Mouse (Mus musculus) inflammation-experienced regulatory T-cells, adult 6 months (primary cell): ENCODE results near the gene Smagp. TPM values are rescaled to one million over a fixed set of nuclear protein-coding genes. Genes with fewer than 3 reads are reported as not detected.

Experiments used
- ATAC-seq: one replicate; pipeline ENCODE4 v1.8.0; 2017
- polyA plus RNA-seq, 3 experiments: library from polyadenylated mRNA; unstranded; fragments of 100-300 nt; shearing (Covaris generic); gene quantifications; one replicate each; pipeline ENCODE4 v1.2.1; 2017

Gene Smagp
- polyA plus RNA-seq, 3 experiments from 2014 or later, result 1.3 TPM; not detected in 2

DNA sequence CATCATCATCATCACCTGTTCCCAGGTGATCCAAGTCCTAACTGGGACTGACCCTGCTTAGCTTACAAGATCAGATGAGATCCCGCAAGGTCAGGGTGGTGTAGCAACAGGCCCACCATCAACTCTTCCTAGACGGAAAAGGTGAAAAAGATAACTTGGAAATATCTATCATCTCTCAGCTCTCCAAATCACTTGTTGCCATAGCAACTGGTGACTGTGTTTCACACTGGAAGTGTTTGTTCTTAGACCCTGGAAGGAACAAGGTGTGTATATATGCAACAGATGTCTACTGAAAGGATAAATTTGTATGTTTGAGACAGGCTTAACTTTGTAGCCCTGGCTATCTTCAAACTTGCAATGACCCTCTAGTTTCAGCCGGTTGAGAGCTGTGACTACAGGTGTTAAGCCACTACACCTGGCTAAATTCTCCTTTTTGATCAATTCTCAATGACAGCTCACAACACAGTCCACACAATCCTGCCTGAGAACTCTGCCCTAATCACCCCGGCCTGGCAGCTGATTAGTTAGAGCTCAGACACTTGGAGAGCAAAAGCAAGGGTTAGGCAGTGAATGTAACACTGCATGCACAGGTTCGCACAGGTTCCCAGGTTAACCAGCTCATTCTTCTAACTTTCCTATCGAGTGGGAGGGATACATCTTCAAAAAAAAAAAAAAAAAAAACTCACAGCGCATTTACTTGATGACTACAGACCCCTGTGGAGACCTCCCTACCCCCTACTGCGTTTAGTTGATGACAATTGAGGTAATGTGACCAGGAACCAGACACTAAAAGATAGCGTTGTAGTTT lies 28.9 kb upstream of the Smagp start:
- ATAC-seq, result no peak

DNA sequence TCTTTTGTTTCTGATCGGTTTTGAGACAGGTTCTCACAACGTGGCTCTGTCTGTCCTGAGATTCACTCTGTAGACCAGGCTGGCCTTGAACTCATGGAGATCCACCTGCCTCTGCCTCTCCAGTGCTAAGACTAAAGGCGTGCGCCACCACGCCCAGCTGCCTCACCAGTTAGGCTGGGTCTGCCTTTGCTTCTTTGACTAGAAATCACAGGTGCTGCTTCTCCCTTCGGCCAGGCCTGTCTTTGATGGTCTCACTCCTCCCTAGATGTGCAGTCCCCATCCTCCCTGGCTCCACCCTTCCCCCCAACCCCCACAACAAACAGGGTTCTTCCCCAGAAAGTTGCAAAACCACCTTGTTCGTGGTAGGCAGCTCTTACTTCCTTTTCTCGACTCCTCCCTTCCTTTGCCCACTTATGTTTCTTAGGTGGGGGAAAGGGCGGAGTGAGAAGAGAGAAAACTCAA lies 28.1 kb upstream of the Smagp start:
- peak; percentile 60 for ATAC-seq

- no peak for ATAC-seq
These were observed 24.1 kb upstream of the Smagp start for GRCm38 (mm10) chr15:100660805-100661204.

- no peak for ATAC-seq
These were observed 23.6 kb upstream of the Smagp start for GRCm38 (mm10) chr15:100660306-100660705.

DNA sequence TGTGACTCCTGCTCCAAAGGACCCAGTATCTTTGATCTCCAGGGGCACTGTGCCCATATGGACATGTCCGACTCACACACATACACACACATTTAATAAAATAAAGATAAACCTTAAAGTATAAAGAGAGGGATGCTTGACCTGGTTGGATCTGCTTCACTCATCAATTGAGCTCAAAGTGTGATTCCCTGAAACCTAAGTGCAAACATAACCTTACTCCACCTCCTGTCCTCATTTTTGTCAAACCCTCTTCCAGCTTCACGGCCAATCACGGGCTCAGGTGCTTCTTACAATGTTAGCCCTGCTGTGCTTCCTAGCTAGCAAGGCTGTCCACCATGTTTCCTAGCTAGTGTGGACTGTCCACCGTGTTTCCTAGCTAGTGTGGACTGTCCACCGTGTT lies 18.5 kb upstream of the Smagp start:
- ATAC-seq, result no peak

DNA sequence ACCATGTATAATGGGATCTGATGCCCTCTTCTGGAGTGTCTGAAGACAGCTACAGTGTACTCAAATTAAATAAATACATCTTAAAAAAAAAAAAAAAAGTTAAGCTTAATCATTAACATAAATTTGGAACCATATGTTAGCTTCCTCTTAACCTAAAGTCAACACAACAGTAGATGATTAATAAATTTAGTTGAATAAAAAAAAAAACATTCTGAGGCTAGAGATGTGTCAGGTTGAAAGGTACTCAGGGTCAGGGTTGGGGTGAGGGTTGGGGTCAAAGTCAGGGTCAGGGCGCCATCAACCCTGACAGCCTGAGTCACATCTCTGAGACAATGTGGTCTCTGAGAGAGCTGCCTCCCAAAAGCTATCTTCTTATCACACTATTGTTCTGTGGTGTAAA lies 17.5 kb upstream of the Smagp start:
- no peak for ATAC-seq

DNA sequence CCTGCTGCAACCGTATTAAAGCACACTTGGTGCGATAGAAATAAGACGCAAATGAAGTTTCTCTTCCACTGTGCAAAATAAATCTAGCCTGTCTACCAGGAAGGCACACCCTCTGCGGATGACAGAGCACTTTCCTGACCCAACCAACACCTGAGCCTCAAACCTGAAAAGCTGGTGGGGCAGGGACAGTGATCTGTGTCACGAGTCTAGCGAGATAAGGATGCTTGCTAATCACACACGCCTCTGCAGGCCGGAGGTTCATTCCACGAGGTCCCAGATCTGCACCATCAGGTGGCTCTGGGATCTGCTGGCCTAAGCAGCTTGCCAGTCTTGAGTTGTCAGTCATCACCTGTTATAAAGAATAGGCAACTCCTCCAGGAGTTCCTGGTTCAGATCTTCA lies 14.9 kb upstream of the Smagp start:
- no peak for ATAC-seq

GRCm38 (mm10) chr15:100650111-100650510 lies 13.4 kb upstream of the Smagp start:
- no peak for ATAC-seq

GRCm38 (mm10) chr15:100646161-100646560 lies 9.4 kb upstream of the Smagp start:
- ATAC-seq, result no peak

DNA sequence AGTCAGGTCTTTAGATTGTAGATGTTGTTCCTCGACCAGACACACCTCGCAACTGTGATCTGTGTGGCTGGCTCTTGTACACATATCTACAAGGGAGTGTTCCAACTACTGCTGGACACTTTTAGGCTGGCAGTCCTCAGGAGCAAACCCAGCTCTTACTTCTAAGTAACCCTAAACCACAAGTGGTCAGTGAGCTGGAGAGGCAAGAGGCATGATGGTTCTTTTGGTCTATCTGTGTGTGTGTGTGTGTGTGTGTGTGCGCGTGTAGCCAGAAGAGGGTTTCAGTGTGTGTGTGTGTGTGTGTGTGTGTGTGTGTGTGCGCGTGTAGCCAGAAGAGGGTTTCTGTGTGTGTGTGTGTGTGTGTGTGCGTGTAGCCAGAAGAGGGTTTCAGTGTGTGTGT lies 5.7 kb upstream of the Smagp start:
- ATAC-seq, result no peak

- no peak for ATAC-seq
These were observed 4.6 kb upstream of the Smagp start for GRCm38 (mm10) chr15:100641226-100641810.

GRCm38 (mm10) chr15:100639972-100640750 lies 3.4 kb upstream of the Smagp start:
- no peak for ATAC-seq

GRCm38 (mm10) chr15:100637661-100638060 lies 921 bp upstream of the Smagp start:
- ATAC-seq, result peak; percentile 57

DNA sequence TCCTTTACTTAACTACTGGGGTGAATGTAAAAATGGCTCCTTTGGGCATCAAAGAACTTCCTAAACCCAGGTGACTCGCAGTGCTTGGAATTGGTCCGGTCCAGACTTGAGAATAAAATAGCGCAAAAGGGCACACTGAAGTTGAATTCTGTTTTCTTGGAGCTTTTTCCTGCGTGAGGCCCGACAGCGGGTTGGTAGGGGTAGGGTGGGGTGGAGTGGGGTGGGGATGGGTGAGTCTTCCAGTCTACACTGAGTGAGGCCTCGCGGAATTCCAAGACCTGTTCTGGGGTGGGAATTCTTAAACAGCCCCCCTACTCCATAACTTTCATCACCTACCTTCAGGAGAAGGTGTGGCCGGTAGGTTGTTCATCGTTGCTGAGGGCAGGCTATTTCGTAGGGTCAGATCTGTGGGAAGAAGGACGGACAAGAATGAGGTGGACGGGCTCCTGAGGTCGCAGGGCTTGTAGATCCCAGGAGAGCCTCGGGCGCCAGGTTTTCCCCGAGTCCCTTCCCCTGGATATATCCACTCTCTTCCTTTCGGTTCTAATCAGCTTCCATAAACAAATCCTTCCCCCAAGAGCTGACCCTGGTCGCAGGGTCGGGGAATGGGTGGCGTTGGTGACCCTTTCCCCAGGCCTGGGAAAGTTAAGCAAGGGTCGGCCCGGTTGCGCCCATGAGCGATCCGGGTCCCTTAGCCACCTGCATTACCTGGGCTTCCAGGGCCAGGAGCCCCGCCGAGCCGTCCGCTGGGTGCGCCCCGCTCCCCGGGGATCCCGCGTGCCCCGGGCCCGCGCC lies 692 bp downstream of the Smagp start:
- no peak for ATAC-seq

- ATAC-seq, result no peak
These were observed 1.5 kb downstream of the Smagp start for GRCm38 (mm10) chr15:100635239-100635638.

- no peak for ATAC-seq
These were observed 3.4 kb downstream of the Smagp start for GRCm38 (mm10) chr15:100633341-100633740.

GRCm38 (mm10) chr15:100632323-100632722 lies 4.4 kb downstream of the Smagp start:
- ATAC-seq, result no peak

DNA sequence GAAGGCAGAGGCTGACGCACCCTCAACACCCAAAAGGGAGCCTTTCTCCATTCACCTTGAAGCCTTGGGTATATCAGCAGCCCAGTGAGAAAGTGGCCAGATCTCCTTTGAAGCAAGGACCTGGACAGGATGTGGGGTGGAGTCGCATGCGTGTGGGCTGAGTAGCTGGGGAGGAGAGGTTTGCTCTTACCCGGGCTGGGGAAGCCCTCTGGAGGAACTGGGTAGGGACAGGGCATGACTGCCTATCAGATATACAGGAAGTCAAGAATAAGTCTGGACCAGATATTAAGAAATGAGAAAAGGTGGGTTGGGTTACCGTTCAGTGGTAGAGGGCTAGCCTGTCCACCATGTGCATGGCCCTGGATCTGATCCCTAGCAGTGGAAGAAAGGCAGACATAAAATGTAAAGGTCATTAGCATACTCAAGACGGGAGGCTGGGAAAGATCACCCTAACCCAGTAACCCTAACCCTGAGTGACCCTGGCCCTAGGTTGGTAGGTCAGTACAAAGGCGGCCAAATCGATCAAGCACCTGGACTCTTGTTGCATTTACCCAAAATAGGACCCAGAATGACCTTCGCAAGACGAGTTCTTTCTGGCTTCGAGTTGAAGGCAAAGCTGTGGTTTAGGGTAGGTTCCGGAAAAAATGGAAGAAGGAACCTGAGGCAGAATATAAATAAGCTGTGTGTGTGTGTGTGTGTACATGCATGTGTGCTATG lies 5.1 kb downstream of the Smagp start:
- no peak for ATAC-seq

GRCm38 (mm10) chr15:100630126-100630525 lies 6.6 kb downstream of the Smagp start:
- no peak for ATAC-seq

DNA sequence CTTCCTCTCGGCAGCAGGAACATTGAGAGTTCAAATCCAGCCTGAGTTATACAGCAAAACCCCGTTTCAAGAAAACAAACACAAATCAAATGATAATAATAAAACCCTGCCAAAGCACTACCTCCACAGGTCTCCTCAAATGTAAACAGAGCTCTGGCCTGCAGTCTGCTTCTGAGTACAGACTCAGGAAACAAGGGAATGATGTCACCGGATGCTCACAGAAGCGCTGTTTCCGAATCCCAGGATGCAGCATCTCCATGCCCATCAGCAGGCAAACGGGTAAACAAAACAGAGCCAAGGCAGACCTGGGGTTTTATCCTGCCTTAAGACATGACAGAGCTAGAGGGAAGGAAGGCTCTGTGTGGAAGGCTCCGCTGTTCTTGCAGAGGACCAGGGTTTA lies 7.9 kb downstream of the Smagp start:
- no peak for ATAC-seq

GRCm38 (mm10) chr15:100627774-100628370 lies 8.9 kb downstream of the Smagp start:
- no peak for ATAC-seq

GRCm38 (mm10) chr15:100627287-100627686 lies 9.5 kb downstream of the Smagp start:
- ATAC-seq, result no peak
